Mouse (Mus musculus): ENCODE results near the gene Ptger2. TPM values are rescaled to one million over a fixed set of nuclear protein-coding genes. Genes with fewer than 3 reads are reported as not detected.
"Not testable (repeated sequence)": the region's sequence is repeated elsewhere in the genome, so short reads cannot be mapped to it uniquely, and the experiment has no call there.

Gene Ptger2
- polyA plus RNA-seq (2016; fragmentation: Nextera tagmentation; extraction: Ambion mirVana): not detected in 2 replicates

GRCm38 (mm10) chr14:44987674-44988355 lies at the start of gene Ptger2:
Gene Ptger2 (plus strand): TSS chr14:44988195.
- Histone ChIP-seq H3K4me1 (peaks cover 16% of the 10 kb centered on the region), H3K27me3 (ENCODE audit: low read depth, poor library complexity, severe bottlenecking) (peaks cover 49% of the 10 kb centered on the region), H3K4me3 (peak within 1 kb of the TSS; percentile 60)
- 53% methylated on average over 6 of the region's 6 CpGs for WGBS
- DNase-seq (ENCODE audit: low spot score); H3K9me3 ChIP-seq (replicated peaks); H3K36me3 ChIP-seq; H3K27ac ChIP-seq (replicated peaks): not testable (repeated sequence)

- no peaks in the 10 kb centered on the region for H3K4me1 ChIP-seq
- no peak overlapping the region for H3K27ac ChIP-seq (replicated peaks)
- H3K9me3 ChIP-seq (replicated peaks): no peaks in the 10 kb centered on the region
- no peaks in the 10 kb centered on the region for H3K27me3 ChIP-seq (ENCODE audit: low read depth, poor library complexity, severe bottlenecking)
- DNase-seq (ENCODE audit: low spot score): no peak
- no peak overlapping the region for H3K4me3 ChIP-seq
- H3K36me3 ChIP-seq: no peaks in the 10 kb centered on the region
- WGBS: 92% methylated on average over 1 of the region's 1 CpGs
These were observed 27.2 kb upstream of the Ptger2 start for GRCm38 (mm10) chr14:44960746-44961145.

- H3K4me1 ChIP-seq; H3K9me3 ChIP-seq (replicated peaks); H3K27ac ChIP-seq (replicated peaks); H3K36me3 ChIP-seq; H3K4me3 ChIP-seq; H3K27me3 ChIP-seq (ENCODE audit: low read depth, poor library complexity, severe bottlenecking): not testable (repeated sequence)
- WGBS: 5% methylated on average over 4 of the region's 4 CpGs
- DNase-seq (ENCODE audit: low spot score): peak; percentile 53
These were observed 10.7 kb upstream of the Ptger2 start for GRCm38 (mm10) chr14:44977278-44977677.

DNA sequence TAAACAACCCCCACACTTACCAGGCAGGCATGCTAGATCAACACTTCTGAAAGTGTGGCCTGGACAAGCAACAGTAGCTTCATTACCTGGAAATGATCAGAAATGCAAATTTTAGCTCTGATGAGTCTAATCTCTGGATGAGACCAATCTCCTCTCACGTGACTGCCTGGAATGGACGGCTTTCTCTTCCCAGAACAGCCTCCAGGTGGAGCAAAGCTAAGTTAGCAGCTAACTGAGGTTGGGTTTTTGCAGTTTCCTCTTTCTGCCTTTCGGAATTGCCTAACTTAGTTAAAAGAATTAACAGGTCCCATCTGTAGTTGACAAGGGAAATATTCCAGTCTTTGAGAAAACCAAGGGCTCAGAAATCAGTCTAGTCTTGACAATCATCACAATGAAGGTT lies 8.1 kb upstream of the Ptger2 start:
- Histone ChIP-seq H3K36me3 (no peaks in the 10 kb centered on the region), H3K27ac (replicated peaks) (no peak overlapping the region), H3K9me3 (replicated peaks) (no peaks in the 10 kb centered on the region), H3K27me3 (ENCODE audit: low read depth, poor library complexity, severe bottlenecking) (no peaks in the 10 kb centered on the region; the same call in 1 of the 2 replicates), H3K4me3 (no peak overlapping the region), H3K4me1 (no peaks in the 10 kb centered on the region)
- 58% methylated on average over 3 of the region's 3 CpGs for WGBS
- DNase-seq (ENCODE audit: low spot score): no peak

GRCm38 (mm10) chr14:44981490-44981889 lies 6.5 kb upstream of the Ptger2 start:
- Histone ChIP-seq H3K4me3 (no peak overlapping the region), H3K27me3 (ENCODE audit: low read depth, poor library complexity, severe bottlenecking) (peaks cover 4% of the 10 kb centered on the region; the same call in 1 of the 2 replicates), H3K4me1 (no peaks in the 10 kb centered on the region), H3K27ac (replicated peaks) (no peak overlapping the region), H3K36me3 (no peaks in the 10 kb centered on the region), H3K9me3 (replicated peaks) (no peaks in the 10 kb centered on the region)
- 17% methylated on average over 4 of the region's 4 CpGs for WGBS
- DNase-seq (ENCODE audit: low spot score): no peak

GRCm38 (mm10) chr14:44984106-44984505 lies 3.9 kb upstream of the Ptger2 start:
- Histone ChIP-seq H3K4me1 (peaks cover 9% of the 10 kb centered on the region), H3K27ac (replicated peaks) (no peak overlapping the region), H3K9me3 (replicated peaks) (no peaks in the 10 kb centered on the region), H3K36me3 (no peaks in the 10 kb centered on the region), H3K4me3 (no peak overlapping the region), H3K27me3 (ENCODE audit: low read depth, poor library complexity, severe bottlenecking) (peaks cover 22% of the 10 kb centered on the region)
- DNase-seq (ENCODE audit: low spot score): no peak
- 20% methylated on average over 9 of the region's 9 CpGs for WGBS

- Histone ChIP-seq H3K27me3 (ENCODE audit: low read depth, poor library complexity, severe bottlenecking) (peaks cover 42% of the 10 kb centered on the region), H3K4me1 (peaks cover 16% of the 10 kb centered on the region), H3K9me3 (replicated peaks) (no peaks in the 10 kb centered on the region), H3K27ac (replicated peaks) (no peak overlapping the region), H3K4me3 (no peak overlapping the region), H3K36me3 (no peaks in the 10 kb centered on the region)
- no peak for DNase-seq (ENCODE audit: low spot score)
These were observed 1.7 kb upstream of the Ptger2 start for GRCm38 (mm10) chr14:44986248-44986647.

GRCm38 (mm10) chr14:44988456-44989016 lies 541 bp downstream of the Ptger2 start:
- H3K36me3 ChIP-seq: no peaks in the 10 kb centered on the region
- peak overlapping the region; percentile 60 for H3K4me3 ChIP-seq
- H3K27ac ChIP-seq (replicated peaks): no peak overlapping the region
- peak; percentile 34 for DNase-seq (ENCODE audit: low spot score)
- 4% methylated on average over 14 of the region's 14 CpGs for WGBS
- peaks cover 49% of the 10 kb centered on the region for H3K27me3 ChIP-seq (ENCODE audit: low read depth, poor library complexity, severe bottlenecking)
- peaks cover 16% of the 10 kb centered on the region for H3K4me1 ChIP-seq
- no peaks in the 10 kb centered on the region for H3K9me3 ChIP-seq (replicated peaks)

DNA sequence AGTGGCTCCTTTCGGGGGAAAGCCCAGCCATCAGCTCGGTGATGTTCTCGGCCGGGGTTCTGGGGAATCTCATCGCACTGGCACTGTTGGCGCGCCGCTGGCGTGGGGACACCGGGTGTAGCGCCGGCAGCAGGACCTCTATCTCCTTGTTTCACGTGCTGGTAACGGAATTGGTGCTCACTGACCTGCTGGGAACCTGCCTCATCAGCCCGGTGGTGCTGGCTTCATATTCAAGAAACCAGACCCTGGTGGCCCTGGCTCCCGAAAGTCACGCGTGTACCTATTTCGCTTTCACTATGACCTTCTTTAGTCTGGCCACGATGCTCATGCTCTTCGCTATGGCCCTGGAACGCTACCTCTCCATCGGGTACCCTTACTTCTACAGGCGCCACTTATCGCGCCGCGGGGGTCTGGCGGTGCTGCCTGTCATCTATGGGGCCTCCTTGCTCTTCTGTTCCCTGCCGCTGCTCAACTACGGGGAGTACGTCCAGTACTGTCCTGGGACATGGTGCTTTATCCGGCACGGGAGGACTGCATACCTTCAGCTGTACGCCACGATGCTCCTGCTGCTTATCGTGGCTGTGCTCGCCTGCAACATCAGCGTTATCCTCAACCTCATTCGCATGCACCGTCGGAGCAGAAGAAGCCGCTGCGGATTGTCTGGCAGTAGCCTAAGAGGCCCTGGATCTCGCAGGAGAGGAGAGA lies 1.2 kb downstream of the Ptger2 start:
- Histone ChIP-seq H3K27me3 (ENCODE audit: low read depth, poor library complexity, severe bottlenecking) (peaks cover 49% of the 10 kb centered on the region), H3K4me1 (peaks cover 16% of the 10 kb centered on the region), H3K9me3 (replicated peaks) (no peaks in the 10 kb centered on the region), H3K27ac (replicated peaks) (no peak overlapping the region), H3K4me3 (peak overlapping the region; percentile 60), H3K36me3 (no peaks in the 10 kb centered on the region)
- WGBS: 1% methylated on average over 45 of the region's 45 CpGs
- DNase-seq (ENCODE audit: low spot score): peak; percentile 39

DNA sequence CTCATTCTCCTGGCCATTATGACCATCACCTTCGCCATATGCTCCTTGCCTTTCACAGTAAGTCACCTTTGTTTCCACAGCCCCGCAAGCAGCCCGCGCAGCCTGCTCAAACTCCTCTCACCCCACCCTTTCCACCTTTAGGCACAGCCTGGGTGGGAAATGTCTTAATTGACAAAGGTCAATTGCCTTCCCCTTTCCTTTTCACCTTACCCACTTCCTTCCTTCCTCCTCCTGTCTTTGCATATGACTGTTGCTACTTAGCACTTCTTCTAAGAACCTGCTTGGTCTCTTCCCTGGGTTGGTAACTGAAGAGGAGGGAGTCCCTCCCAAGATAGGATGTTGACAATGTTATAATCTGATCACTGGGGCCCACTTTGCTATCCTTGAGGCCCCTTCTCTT lies 1.8 kb downstream of the Ptger2 start:
- H3K27me3 ChIP-seq (ENCODE audit: low read depth, poor library complexity, severe bottlenecking): peaks cover 49% of the 10 kb centered on the region
- H3K9me3 ChIP-seq (replicated peaks): no peaks in the 10 kb centered on the region
- peaks cover 16% of the 10 kb centered on the region for H3K4me1 ChIP-seq
- no peak for DNase-seq (ENCODE audit: low spot score)
- H3K27ac ChIP-seq (replicated peaks): no peak overlapping the region
- WGBS: 32% methylated on average over 4 of the region's 4 CpGs
- H3K4me3 ChIP-seq: peak overlapping the region; percentile 60
- no peaks in the 10 kb centered on the region for H3K36me3 ChIP-seq

DNA sequence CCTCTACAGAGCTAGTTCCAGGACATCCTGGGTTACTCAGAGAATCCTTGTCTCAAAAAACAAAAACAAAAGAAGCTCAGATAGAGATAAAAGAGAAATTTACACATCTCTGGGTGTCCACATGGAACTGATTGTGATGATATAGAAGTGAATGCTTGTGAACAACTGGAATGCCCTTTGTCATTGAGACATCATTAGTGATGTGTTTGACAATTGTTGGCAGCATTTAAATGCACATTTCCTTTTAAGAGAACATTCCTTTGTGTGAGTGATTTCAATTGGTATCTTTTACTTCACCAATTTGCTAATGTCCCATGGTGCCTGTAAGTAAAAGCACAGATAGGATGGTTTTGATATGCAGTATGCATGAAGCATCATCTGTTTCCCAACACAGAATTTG lies 6.3 kb downstream of the Ptger2 start:
- Histone ChIP-seq H3K27ac (replicated peaks) (no peak overlapping the region), H3K4me3 (no peak overlapping the region), H3K4me1 (peaks cover 5% of the 10 kb centered on the region), H3K9me3 (replicated peaks) (no peaks in the 10 kb centered on the region), H3K27me3 (ENCODE audit: low read depth, poor library complexity, severe bottlenecking) (peaks cover 25% of the 10 kb centered on the region), H3K36me3 (no peaks in the 10 kb centered on the region)
- DNase-seq (ENCODE audit: low spot score): no peak

- Histone ChIP-seq H3K27me3 (ENCODE audit: low read depth, poor library complexity, severe bottlenecking) (no peaks in the 10 kb centered on the region), H3K9me3 (replicated peaks) (no peaks in the 10 kb centered on the region), H3K4me3 (no peak overlapping the region), H3K27ac (replicated peaks) (no peak overlapping the region), H3K4me1 (no peaks in the 10 kb centered on the region), H3K36me3 (no peaks in the 10 kb centered on the region)
- no peak for DNase-seq (ENCODE audit: low spot score)
- 91% methylated on average over 3 of the region's 3 CpGs for WGBS
These were observed 12.2 kb downstream of the Ptger2 start for GRCm38 (mm10) chr14:45000086-45000769.

Measured in midbrain, embryonic 10.5 days (tissue).